13 mouse cellular contexts compared by ENCODE assay signal in genomic region chr13:64186516-64186915, GRCm38 (mm10).
"Had no signal": no experiment of that assay in that cellular context is flagged by ENCODE, and none has a peak within 500 bp of the region (broad histone marks: within the 10 kb centered on the region; RNA-seq: fewer than 3 reads in every experiment).

No protein-coding gene starts in this region.

- H3K27ac ChIP-seq: limb, embryonic 15.5 days; liver, embryonic 12.5 days; midbrain, embryonic 10.5 days; neural tube, embryonic 15.5 days had no signal

- DNase-seq: kidney, postnatal 25 days; layer of hippocampus, adult 9-11 months; layer of hippocampus, postnatal 36 days; midbrain, embryonic 14.5 days; right cerebral cortex, adult 18-20 months; right cerebral cortex, postnatal 25 days; thymus, postnatal 36 days had no signal

- H3K4me1 ChIP-seq: limb, embryonic 15.5 days; liver, embryonic 12.5 days; midbrain, embryonic 10.5 days; neural tube, embryonic 15.5 days had no signal

- H3K27me3 ChIP-seq: limb, embryonic 15.5 days; liver, embryonic 12.5 days; neural tube, embryonic 15.5 days had no signal

- H3K9ac ChIP-seq: limb, embryonic 15.5 days; liver, embryonic 12.5 days; lung, embryonic 14.5 days; neural tube, embryonic 15.5 days had no signal

- H3K4me2 ChIP-seq: limb, embryonic 15.5 days; liver, embryonic 12.5 days; lung, embryonic 14.5 days; neural tube, embryonic 15.5 days had no signal

- H3K9me3 ChIP-seq: limb, embryonic 15.5 days; liver, embryonic 12.5 days; midbrain, embryonic 10.5 days; neural tube, embryonic 15.5 days had no signal

- H3K4me3 ChIP-seq: limb, embryonic 15.5 days; liver, embryonic 12.5 days; midbrain, embryonic 10.5 days; myocyte; neural tube, embryonic 15.5 days had no signal

- ATAC-seq: liver, embryonic 12.5 days had no signal
